Mouse (Mus musculus): ENCODE results near the gene Tfip11. TPM values are rescaled to one million over a fixed set of nuclear protein-coding genes. Genes with fewer than 3 reads are reported as not detected.

Tfip11 gene
- polyA plus RNA-seq, 1 experiment = 31.7 TPM

GRCm38 (mm10) chr5:112344092-112344960, 18.2 kb downstream of the Tfip11 start:
- Histone ChIP-seq H3K36me3 (ENCODE audit: control insufficient read depth, insufficient read depth) (no peaks in the 10 kb centered on the region), H3K79me2 (ENCODE audit: control insufficient read depth, insufficient read depth) (peaks cover 8% of the 10 kb centered on the region), H3K27me3 (ENCODE audit: control insufficient read depth, insufficient read depth, insufficient read length) (no peaks in the 10 kb centered on the region), H3K4me2 (ENCODE audit: low read depth) (peak overlapping the region; percentile 89), H3K4me3 (peak overlapping the region; percentile 82), H3ac (ENCODE audit: control insufficient read depth, insufficient read length) (no peak overlapping the region)
- TF ChIP-seq E2F4 (IDR thresholded peaks at IDR 0.05; ENCODE audit: insufficient read depth) (no peak), MYOD1 (IDR thresholded peaks at IDR 0.05; ENCODE audit: control insufficient read depth in 1 of 3, insufficient read length in 2 of 3, low read depth in 2 of 3) (no peak), POLR2AphosphoS2 (IDR thresholded peaks at IDR 0.05; ENCODE audit: insufficient read length, low read depth) (no peak), TCF3 (IDR thresholded peaks at IDR 0.05; ENCODE audit: insufficient read length, low read depth) (no peak)

GRCm38 (mm10) chr5:112346211-112346965, 20.2 kb downstream of the Tfip11 start:
- Histone ChIP-seq H3K36me3 (ENCODE audit: control insufficient read depth, insufficient read depth) (no peaks in the 10 kb centered on the region), H3ac (ENCODE audit: control insufficient read depth, insufficient read length) (no peak overlapping the region), H3K4me2 (ENCODE audit: low read depth) (no peak overlapping the region), H3K79me2 (ENCODE audit: control insufficient read depth, insufficient read depth) (peaks cover 8% of the 10 kb centered on the region), H3K27me3 (ENCODE audit: control insufficient read depth, insufficient read depth, insufficient read length) (no peaks in the 10 kb centered on the region), H3K4me3 (no peak overlapping the region)
- no peak for TF ChIP-seq POLR2AphosphoS2 (IDR thresholded peaks at IDR 0.05; ENCODE audit: insufficient read length, low read depth)
- no peak for TF ChIP-seq POLR2A (IDR thresholded peaks at IDR 0.05; ENCODE audit: insufficient read length, low read depth)
- TF ChIP-seq TCF3 (IDR thresholded peaks at IDR 0.05; ENCODE audit: insufficient read length, low read depth) = no peak
- TF ChIP-seq TCF12 (IDR thresholded peaks at IDR 0.05; ENCODE audit: insufficient read depth, poor library complexity, severe bottlenecking) = no peak
- TF ChIP-seq E2F4 (IDR thresholded peaks at IDR 0.05; ENCODE audit: insufficient read depth) = no peak
- no peak for TF ChIP-seq MAX (IDR thresholded peaks at IDR 0.05; ENCODE audit: low read depth)
- TF ChIP-seq REST (IDR thresholded peaks at IDR 0.05; ENCODE audit: insufficient read depth, insufficient read length) = no peak
- no peak for TF ChIP-seq CEBPB (IDR thresholded peaks at IDR 0.05; ENCODE audit: insufficient read depth, poor library complexity, severe bottlenecking)
- TF ChIP-seq MYOG (IDR thresholded peaks at IDR 0.05; ENCODE audit: control insufficient read depth in 1 of 3, insufficient read depth in 1 of 3, insufficient read length in 2 of 3, low read depth in 2 of 3) = peak in 1 of 3 experiments; percentile 47
- peak in 2 of 3 experiments; percentile 29 to 35 for TF ChIP-seq MYOD1 (IDR thresholded peaks at IDR 0.05; ENCODE audit: control insufficient read depth in 1 of 3, insufficient read length in 2 of 3, low read depth in 2 of 3)

DNA sequence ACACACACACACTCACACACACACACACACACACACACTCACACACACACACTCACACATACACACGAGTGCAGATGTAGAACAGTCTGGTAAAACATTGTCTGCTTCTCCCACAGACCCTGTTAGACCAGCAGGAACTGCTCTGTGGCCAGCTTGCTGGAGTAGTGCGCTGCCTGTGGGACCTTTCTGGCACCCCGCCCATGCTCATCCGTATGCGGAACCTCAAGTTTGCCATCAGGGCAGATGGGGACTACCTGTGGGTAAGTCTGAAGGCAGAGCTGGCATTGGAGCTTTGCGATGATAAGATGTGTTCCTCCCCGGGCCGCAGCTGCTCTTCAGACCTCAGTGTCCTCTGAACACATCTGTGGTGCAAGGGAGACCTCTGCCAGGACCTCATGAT, 23.0 kb downstream of the Tfip11 start:
- H3K4me2 ChIP-seq (ENCODE audit: low read depth) = no peak overlapping the region
- TF ChIP-seq CEBPB (IDR thresholded peaks at IDR 0.05; ENCODE audit: insufficient read depth, poor library complexity, severe bottlenecking) (no peak), POLR2A (IDR thresholded peaks at IDR 0.05; ENCODE audit: insufficient read length, low read depth) (no peak), MYOG (IDR thresholded peaks at IDR 0.05; ENCODE audit: control insufficient read depth in 1 of 3, insufficient read depth in 1 of 3, insufficient read length in 2 of 3, low read depth in 2 of 3) (no peak), TCF12 (IDR thresholded peaks at IDR 0.05; ENCODE audit: insufficient read depth, poor library complexity, severe bottlenecking) (no peak)
- H3ac ChIP-seq (ENCODE audit: control insufficient read depth, insufficient read length) = no peak overlapping the region
- no peak overlapping the region for H3K4me3 ChIP-seq
- H3K36me3 ChIP-seq (ENCODE audit: control insufficient read depth, insufficient read depth) = no peaks in the 10 kb centered on the region
- no peaks in the 10 kb centered on the region for H3K27me3 ChIP-seq (ENCODE audit: control insufficient read depth, insufficient read depth, insufficient read length)
- no peaks in the 10 kb centered on the region for H3K79me2 ChIP-seq (ENCODE audit: control insufficient read depth, insufficient read depth)

DNA sequence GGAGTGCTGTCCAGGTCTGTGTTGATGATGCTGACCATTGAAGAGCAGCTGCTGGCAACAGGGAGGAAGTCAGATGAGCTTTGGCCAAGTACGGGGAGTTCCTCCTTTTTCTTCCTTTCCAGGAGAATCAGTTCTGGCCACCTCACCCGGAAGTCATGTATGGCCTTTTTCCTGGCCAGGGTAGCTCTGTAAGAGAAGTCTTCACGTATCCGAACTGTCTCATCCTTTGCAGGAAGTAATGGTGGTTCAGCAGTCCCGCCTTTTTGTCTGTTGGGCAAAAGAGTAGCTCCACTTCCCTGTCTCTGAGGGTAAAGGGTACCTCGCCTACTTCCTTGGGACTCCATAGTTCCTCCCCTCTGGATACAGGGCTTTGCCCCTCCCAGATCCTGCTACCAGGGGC, 29.3 kb downstream of the Tfip11 start:
- Histone ChIP-seq H3K4me2 (ENCODE audit: low read depth) (no peak overlapping the region), H3ac (ENCODE audit: control insufficient read depth, insufficient read length) (no peak overlapping the region), H3K27me3 (ENCODE audit: control insufficient read depth, insufficient read depth, insufficient read length) (no peaks in the 10 kb centered on the region), H3K4me3 (no peak overlapping the region), H3K79me2 (ENCODE audit: control insufficient read depth, insufficient read depth) (no peaks in the 10 kb centered on the region), H3K36me3 (ENCODE audit: control insufficient read depth, insufficient read depth) (no peaks in the 10 kb centered on the region)
- no peak for TF ChIP-seq SRF (IDR thresholded peaks at IDR 0.05; ENCODE audit: control insufficient read depth, insufficient read length, low read depth)
- TF ChIP-seq E2F4 (IDR thresholded peaks at IDR 0.05; ENCODE audit: insufficient read depth) = no peak
- TF ChIP-seq MYOG (IDR thresholded peaks at IDR 0.05; ENCODE audit: control insufficient read depth in 1 of 3, insufficient read depth in 1 of 3, insufficient read length in 2 of 3, low read depth in 2 of 3) = no peak
- no peak for TF ChIP-seq POLR2AphosphoS2 (IDR thresholded peaks at IDR 0.05; ENCODE audit: insufficient read length, low read depth)
- no peak for TF ChIP-seq MYOD1 (IDR thresholded peaks at IDR 0.05; ENCODE audit: control insufficient read depth in 1 of 3, insufficient read length in 2 of 3, low read depth in 2 of 3)
- TF ChIP-seq MAX (IDR thresholded peaks at IDR 0.05; ENCODE audit: low read depth) = no peak
- TF ChIP-seq POLR2A (IDR thresholded peaks at IDR 0.05; ENCODE audit: insufficient read length, low read depth) = no peak
- no peak for TF ChIP-seq TCF12 (IDR thresholded peaks at IDR 0.05; ENCODE audit: insufficient read depth, poor library complexity, severe bottlenecking)
- TF ChIP-seq REST (IDR thresholded peaks at IDR 0.05; ENCODE audit: insufficient read depth, insufficient read length) = no peak

- H3K4me2 ChIP-seq (ENCODE audit: low read depth) = no peak within 1 kb of the TSS
- no peak within 1 kb of the TSS for H3ac ChIP-seq (ENCODE audit: control insufficient read depth, insufficient read length)
- H3K27me3 ChIP-seq (ENCODE audit: control insufficient read depth, insufficient read depth, insufficient read length) = no peaks in the 10 kb centered on the region
- TF ChIP-seq E2F4 (IDR thresholded peaks at IDR 0.05; ENCODE audit: insufficient read depth) = no peak
- no peak within 1 kb of the TSS for H3K4me3 ChIP-seq
- no peaks in the 10 kb centered on the region for H3K36me3 ChIP-seq (ENCODE audit: control insufficient read depth, insufficient read depth)
- H3K79me2 ChIP-seq (ENCODE audit: control insufficient read depth, insufficient read depth) = no peaks in the 10 kb centered on the region
These were observed 29.8 kb downstream of the Tfip11 start, which contains the start of gene Gm6583 for GRCm38 (mm10) chr5:112355910-112356309. Gm6583 (minus strand) TSS chr5:112356033.
